Mouse (Mus musculus) mature B cell (primary cell): ENCODE measurements around the gene Adm2.

ENCODE experiments used
- in situ Hi-C: fragments of 300-500 bp; cut with MboI; formaldehyde crosslinking; loops from 2 replicates; pipeline ENCODE4 v1.14.3; 2019

Gene Adm2

GRCm38 (mm10) chr15:89322670-89323522, at the start of gene Adm2:
Gene Adm2 (plus strand): TSS chr15:89322720.
- in situ Hi-C loops: no loop called here

GRCm38 (mm10) chr15:89275497-89275896, 47.0 kb upstream of the Adm2 start:
- in situ Hi-C loops: no loop called here

GRCm38 (mm10) chr15:89277366-89277765, 45.2 kb upstream of the Adm2 start:
- in situ Hi-C loops: no loop called here

- in situ Hi-C loops: no loop called here
Measured at GRCm38 (mm10) chr15:89282546-89282945, 40.0 kb upstream of the Adm2 start.

- in situ Hi-C loops: no loop called here
Measured at GRCm38 (mm10) chr15:89284094-89284493, 38.4 kb upstream of the Adm2 start.

- in situ Hi-C loops: no loop called here
Measured at GRCm38 (mm10) chr15:89285004-89285403, 37.5 kb upstream of the Adm2 start.

GRCm38 (mm10) chr15:89285478-89285877, 37.0 kb upstream of the Adm2 start:
- in situ Hi-C loops: no loop called here

- in situ Hi-C loops: no loop called here
Measured at GRCm38 (mm10) chr15:89286114-89286513, 36.4 kb upstream of the Adm2 start.

- in situ Hi-C loops: no loop called here
Measured at GRCm38 (mm10) chr15:89286582-89286981, 35.9 kb upstream of the Adm2 start.

- in situ Hi-C loops: no loop called here
Measured at GRCm38 (mm10) chr15:89288227-89288767, 34.2 kb upstream of the Adm2 start.

- in situ Hi-C loops: no loop called here
Measured at GRCm38 (mm10) chr15:89289455-89289854, 33.1 kb upstream of the Adm2 start.

- in situ Hi-C loops: no loop called here
Measured at GRCm38 (mm10) chr15:89291521-89291920, 31.0 kb upstream of the Adm2 start.

GRCm38 (mm10) chr15:89292795-89293194, 29.7 kb upstream of the Adm2 start:
- in situ Hi-C loops: no loop called here

- in situ Hi-C loops: no loop called here
Measured at GRCm38 (mm10) chr15:89293778-89294177, 28.7 kb upstream of the Adm2 start.

- in situ Hi-C loops: no loop called here
Measured at GRCm38 (mm10) chr15:89295580-89296165, 26.8 kb upstream of the Adm2 start.

- in situ Hi-C loops: no loop called here
Measured at GRCm38 (mm10) chr15:89296465-89296864, 26.1 kb upstream of the Adm2 start.

GRCm38 (mm10) chr15:89297695-89298094, 24.8 kb upstream of the Adm2 start:
- in situ Hi-C loops: no loop called here

- in situ Hi-C loops: no loop called here
Measured at GRCm38 (mm10) chr15:89300180-89300579, 22.3 kb upstream of the Adm2 start.

- in situ Hi-C loops: no loop called here
Measured at GRCm38 (mm10) chr15:89300600-89300999, 21.9 kb upstream of the Adm2 start.

GRCm38 (mm10) chr15:89305966-89306365, 16.6 kb upstream of the Adm2 start:
- in situ Hi-C loops: no loop called here

- in situ Hi-C loops: no loop called here
Measured at GRCm38 (mm10) chr15:89307461-89307860, 15.1 kb upstream of the Adm2 start.

GRCm38 (mm10) chr15:89308406-89309139, 13.9 kb upstream of the Adm2 start:
- in situ Hi-C loops: no loop called here
